Comparison of ENCODE assay signal across 17 mouse cellular contexts in genomic region chr8:34530896-34531679, GRCm38 (mm10).
DNase-seq lines count a peak whose midpoint lies in the region; ATAC-seq lines count a peak whose summit lies in the region.
"Had no signal": no experiment of that assay in that cellular context is flagged by ENCODE, and none has a peak within 500 bp of the region (broad histone marks: within the 10 kb centered on the region; RNA-seq: fewer than 3 reads in every experiment).

No protein-coding gene starts in this region.

- no peaks in the 10 kb centered on the region for H3K36me3 ChIP-seq in limb, embryonic 15.5 days
- H3K36me3 ChIP-seq: embryonic facial prominence, embryonic 13.5 days; hindbrain, embryonic 15.5 days; midbrain, embryonic 12.5 days had no signal

- WGBS in limb, embryonic 15.5 days = 33% methylated on average over 11 of the region's 11 CpGs

- H3K4me3 ChIP-seq in limb, embryonic 15.5 days = no peak overlapping the region
- H3K4me3 ChIP-seq: embryonic facial prominence, embryonic 13.5 days; gastrocnemius, adult 2 months; hindbrain, embryonic 15.5 days; midbrain, embryonic 12.5 days had no signal

- DNase-seq in cerebellum, postnatal 14 days = peak; percentile 64 to 66
- no peak for DNase-seq in cerebellum, adult 9-10 months
- DNase-seq in kidney, postnatal 14 days = peak; percentile 18
- no peak for DNase-seq in kidney, adult 8-10 months
- DNase-seq in Muller cell, postnatal 12 days (ENCODE audit: inconsistent ontology term) = peak; percentile 51
- DNase-seq in ovary, postnatal 36 days (ENCODE audit: low spot score) = no peak
- DNase-seq in urinary bladder, adult 18-20 months (ENCODE audit: low spot score in 2 of 2) = no peak
- DNase-seq: gastrocnemius, adult 2 months; heart, adult 18-20 months; heart, postnatal 10 days; liver, postnatal 0 days; thymus, postnatal 14 days had no signal

- no peak overlapping the region; the same call in 1 of the 2 replicates for H3K27ac ChIP-seq in limb, embryonic 15.5 days
- H3K27ac ChIP-seq: embryonic facial prominence, embryonic 13.5 days; gastrocnemius, adult 2 months; hindbrain, embryonic 15.5 days; midbrain, embryonic 12.5 days had no signal

- H3K4me1 ChIP-seq in limb, embryonic 15.5 days = peaks cover 7% of the 10 kb centered on the region; the same call in 1 of the 2 replicates
- H3K4me1 ChIP-seq: embryonic facial prominence, embryonic 13.5 days; hindbrain, embryonic 15.5 days; midbrain, embryonic 12.5 days had no signal

- no peak overlapping the region for H3K9ac ChIP-seq in limb, embryonic 15.5 days
- H3K9ac ChIP-seq: embryonic facial prominence, embryonic 13.5 days; hindbrain, embryonic 15.5 days; liver, postnatal 0 days; midbrain, embryonic 12.5 days had no signal

- 0 out of 2 replicates have a peak overlapping the region, but pooled peaks have one; percentile 12 for H3K4me2 ChIP-seq in limb, embryonic 15.5 days
- H3K4me2 ChIP-seq: embryonic facial prominence, embryonic 13.5 days; hindbrain, embryonic 15.5 days; midbrain, embryonic 12.5 days had no signal

- no peaks in the 10 kb centered on the region for H3K9me3 ChIP-seq in limb, embryonic 15.5 days
- H3K9me3 ChIP-seq: embryonic facial prominence, embryonic 13.5 days; hindbrain, embryonic 15.5 days; midbrain, embryonic 12.5 days had no signal

- no peaks in the 10 kb centered on the region; the same call in 1 of the 2 replicates for H3K27me3 ChIP-seq in limb, embryonic 15.5 days
- H3K27me3 ChIP-seq: embryonic facial prominence, embryonic 13.5 days; hindbrain, embryonic 15.5 days; midbrain, embryonic 12.5 days had no signal

- no peak for ATAC-seq in limb, embryonic 15.5 days (ENCODE audit: insufficient number of reproducible peaks, low FRiP score, low TSS enrichment, low read depth)
- ATAC-seq: forebrain, embryonic 14.5 days; liver, postnatal 0 days had no signal

Comparison
In these comparisons a context has a peak if more than half of its experiments do, and no peak if none do; other contexts are left out.
1. DNase-seq: peak in cerebellum, postnatal 14 days (2 of 2), kidney, postnatal 14 days (single experiment) and Muller cell, postnatal 12 days (single experiment); none in cerebellum, adult 9-10 months (single experiment), kidney, adult 8-10 months (0 of 2), ovary, postnatal 36 days (single experiment) and urinary bladder, adult 18-20 months (0 of 2).